Mouse (Mus musculus) liver, embryonic 13.5 days (tissue): Measurements from ENCODE around the gene Tmem235. TPM values are rescaled to one million over a fixed set of nuclear protein-coding genes. Genes with fewer than 3 reads are reported as not detected.
"Not testable (repeated sequence)": the region's sequence is repeated elsewhere in the genome, so short reads cannot be mapped to it uniquely, and the experiment has no call there.

ENCODE experiments used
- ATAC-seq: fragments of 200-750 bp; cut with Nextera tagmentation; 2 replicates; pipeline ENCODE4 v1.8.0; 2017; ENCODE audit warnings: low read depth, mild to moderate bottlenecking, moderate number of reproducible peaks, moderate library complexity
- DNase-seq: peaks from one replicate; pipeline ENCODE4 v3.0.0; 2022
- H3K27ac ChIP-seq: fragments of 300-500 bp; sonication (generic); 2 replicates; pipeline ENCODE4 v1.5.1; 2015; ENCODE audit warnings: moderate library complexity, mild to moderate bottlenecking, inconsistent platforms
- H3K27me3 ChIP-seq: fragments of 300-500 bp; sonication (generic); 2 replicates; pipeline ENCODE4 v1.6.1; 2015; ENCODE audit warnings: mild to moderate bottlenecking, inconsistent platforms
- H3K36me3 ChIP-seq: fragments of 300-500 bp; sonication (generic); 2 replicates; pipeline ENCODE4 v1.6.1; 2015; ENCODE audit warnings: mild to moderate bottlenecking, inconsistent platforms
- H3K4me1 ChIP-seq: fragments of 300-500 bp; sonication (generic); replicated peaks from 2 replicates; pipeline ENCODE4 v1.6.1; 2015; ENCODE audit warnings: inconsistent platforms
- H3K4me2 ChIP-seq: fragments of 300-500 bp; sonication (generic); 2 replicates; pipeline ENCODE4 v1.6.1; 2015; ENCODE audit warnings: inconsistent platforms, mild to moderate bottlenecking, moderate library complexity
- H3K4me3 ChIP-seq: fragments of 300-500 bp; sonication (generic); replicated peaks from 2 replicates; pipeline ENCODE4 v1.5.1; 2015; ENCODE audit warnings: mild to moderate bottlenecking, inconsistent platforms
- H3K9ac ChIP-seq: fragments of 300-500 bp; sonication (generic); 2 replicates; pipeline ENCODE4 v1.6.1; 2015; ENCODE audit warnings: mild to moderate bottlenecking, inconsistent platforms
- H3K9me3 ChIP-seq: fragments of 300-500 bp; sonication (generic); replicated peaks from 2 replicates; pipeline ENCODE4 v1.6.1; 2016; ENCODE audit warnings: inconsistent platforms
- WGBS: fragments of 180-500 bp; shearing (Covaris S2); methylation state at CpG from one replicate; pipeline ENCODE4 v1.1.7; 2015; ENCODE audit not compliant: insufficient replicate concordance; 5-methylcytosine and 5-hydroxymethylcytosine counted together
- polyA plus RNA-seq: library from polyadenylated mRNA; unstranded; fragments of >200 nt; fragmentation: Nextera tagmentation; extraction: Ambion mirVana; gene quantifications from 2 replicates; pipeline ENCODE4 v1.2.1, GENCODE M21; 2015

Tmem235 gene
- polyA plus RNA-seq, 1 experiment from 2014 or later = not detected

- Histone ChIP-seq H3K36me3 (0 out of 2 replicates have a peak, but pooled peaks cover 4% of the 10 kb centered on the region), H3K4me1 (peaks cover 98% of the 10 kb centered on the region), H3K9ac (peak overlapping the region; percentile 66), H3K27me3 (no peaks in the 10 kb centered on the region), H3K27ac (peak overlapping the region; percentile 87), H3K9me3 (no peaks in the 10 kb centered on the region), H3K4me3 (peak overlapping the region; percentile 57), H3K4me2 (peak overlapping the region; percentile 69)
- WGBS = 13% methylated on average over 28 of the region's 28 CpGs
- peak; percentile 80 for ATAC-seq
- peak; percentile 91 for DNase-seq
These were observed 28.2 kb upstream of the Tmem235 start for GRCm38 (mm10) chr11:117832086-117832969.

GRCm38 (mm10) chr11:117833509-117833908 is 27.0 kb upstream of the Tmem235 start:
- peaks cover 98% of the 10 kb centered on the region for H3K4me1 ChIP-seq
- H3K4me3 ChIP-seq, ATAC-seq, H3K27me3 ChIP-seq, H3K9me3 ChIP-seq, DNase-seq, H3K9ac ChIP-seq, H3K4me2 ChIP-seq, H3K36me3 ChIP-seq, H3K27ac ChIP-seq: not testable (repeated sequence)
- 77% methylated on average over 5 of the region's 6 CpGs for WGBS

GRCm38 (mm10) chr11:117834086-117834485 is 26.5 kb upstream of the Tmem235 start:
- peak overlapping the region; percentile 5 for H3K27ac ChIP-seq
- no peak for DNase-seq

GRCm38 (mm10) chr11:117836306-117836705 is 24.2 kb upstream of the Tmem235 start:
- 20% methylated on average over 13 of the region's 13 CpGs for WGBS
- no peak overlapping the region; the same call in 1 of the 2 replicates for H3K4me3 ChIP-seq
- no peaks in the 10 kb centered on the region for H3K27me3 ChIP-seq
- H3K36me3 ChIP-seq = 0 out of 2 replicates have a peak, but pooled peaks cover 4% of the 10 kb centered on the region
- 0 out of 2 replicates have a peak overlapping the region, but pooled peaks have one; percentile 26 for H3K9ac ChIP-seq
- peak overlapping the region; percentile 94 for H3K27ac ChIP-seq
- H3K9me3 ChIP-seq = no peaks in the 10 kb centered on the region
- H3K4me1 ChIP-seq = peaks cover 98% of the 10 kb centered on the region
- ATAC-seq (no peak), DNase-seq (peak; percentile 67)
- peak overlapping the region; percentile 51 for H3K4me2 ChIP-seq

More at GRCm38 (mm10) chr11:117834086-117834485, 26.5 kb upstream of the Tmem235 start:
- H3K4me2 ChIP-seq = no peak overlapping the region
- no peak overlapping the region for H3K9ac ChIP-seq
- 84% methylated on average over 8 of the region's 8 CpGs for WGBS
- H3K9me3 ChIP-seq = no peaks in the 10 kb centered on the region
- 0 out of 2 replicates have a peak, but pooled peaks cover 4% of the 10 kb centered on the region for H3K36me3 ChIP-seq
- H3K4me3 ChIP-seq = no peak overlapping the region
- peaks cover 98% of the 10 kb centered on the region for H3K4me1 ChIP-seq
- no peaks in the 10 kb centered on the region for H3K27me3 ChIP-seq
- ATAC-seq = no peak

DNA sequence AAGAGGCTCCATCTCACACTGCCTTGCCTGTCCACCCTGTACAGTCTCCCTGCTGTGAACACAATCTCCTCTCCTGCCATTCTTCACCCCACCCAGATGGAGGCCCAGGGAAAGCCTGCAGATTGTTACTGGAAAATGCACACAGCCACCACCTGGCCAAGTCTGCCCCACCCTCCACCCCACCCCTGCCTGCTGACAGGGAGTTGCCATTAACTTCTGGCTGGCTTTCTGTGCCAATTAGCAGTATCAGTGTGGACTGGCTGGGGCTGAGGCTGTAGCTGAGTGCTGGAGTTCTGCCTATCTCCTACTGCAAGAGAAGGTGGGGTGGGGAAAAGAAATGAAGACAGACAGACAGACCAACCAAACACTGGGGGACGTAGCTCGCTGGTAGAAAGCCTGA is 22.0 kb upstream of the Tmem235 start:
- Histone ChIP-seq H3K27ac (peak overlapping the region; percentile 94), H3K4me3 (peak overlapping the region; percentile 21; the same call in 1 of the 2 replicates), H3K36me3 (no peaks in the 10 kb centered on the region), H3K4me2 (peak overlapping the region; percentile 52), H3K9ac (peak overlapping the region; percentile 60), H3K27me3 (no peaks in the 10 kb centered on the region), H3K4me1 (peaks cover 78% of the 10 kb centered on the region), H3K9me3 (no peaks in the 10 kb centered on the region)
- peak; percentile 97 for ATAC-seq
- WGBS = 24% methylated on average over 2 of the region's 2 CpGs
- DNase-seq = peak; percentile 80

DNA sequence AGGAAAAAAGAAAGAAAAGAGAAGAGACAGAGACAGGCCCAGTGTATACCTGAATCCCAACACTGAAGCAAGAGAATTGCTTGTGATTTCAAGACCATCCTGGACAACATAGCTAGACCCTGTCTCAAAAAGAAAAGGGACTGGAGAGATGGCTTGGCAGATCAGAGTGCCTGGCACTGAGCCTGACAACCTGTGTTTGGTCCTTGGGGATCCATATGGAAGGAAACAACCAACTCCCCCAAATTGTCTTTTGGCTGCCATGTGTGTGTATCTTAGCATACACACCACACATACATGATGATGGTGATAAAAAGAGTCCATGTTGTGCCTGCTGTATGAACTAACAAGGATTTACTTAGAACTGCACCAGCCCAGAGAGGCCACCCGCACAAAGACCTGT is 21.5 kb upstream of the Tmem235 start:
- no peak for ATAC-seq
- Histone ChIP-seq H3K9ac (peak overlapping the region; percentile 60), H3K36me3 (no peaks in the 10 kb centered on the region), H3K27ac (peak overlapping the region; percentile 94), H3K4me1 (peaks cover 73% of the 10 kb centered on the region), H3K4me2 (peak overlapping the region; percentile 52), H3K9me3 (no peaks in the 10 kb centered on the region), H3K27me3 (no peaks in the 10 kb centered on the region), H3K4me3 (peak overlapping the region; percentile 21; the same call in 1 of the 2 replicates)
- no peak for DNase-seq
- WGBS = 25% methylated on average over 1 of the region's 1 CpGs

DNA sequence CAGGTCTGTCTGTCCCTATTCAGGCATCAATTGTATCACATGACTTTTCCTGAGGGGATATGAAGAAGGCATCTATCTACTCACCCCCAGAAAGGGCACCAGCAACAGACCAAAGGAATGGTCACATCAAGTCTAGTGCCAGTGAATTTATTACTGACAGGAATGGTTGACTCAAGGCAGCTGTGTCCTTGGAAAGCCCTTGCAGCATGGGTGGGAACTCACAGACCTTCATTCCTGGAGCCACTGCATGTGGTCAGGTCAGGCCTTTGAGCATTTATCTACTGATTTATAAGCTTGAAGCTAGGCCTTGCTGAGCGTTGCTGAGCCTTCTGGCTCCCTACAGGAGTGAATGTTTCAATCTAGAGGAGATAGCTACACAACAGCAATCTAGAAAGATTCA is 19.6 kb upstream of the Tmem235 start:
- ATAC-seq (no peak), DNase-seq (no peak)
- Histone ChIP-seq H3K9ac (peak overlapping the region; percentile 3; the same call in 1 of the 2 replicates), H3K27ac (peak overlapping the region; percentile 94), H3K27me3 (no peaks in the 10 kb centered on the region), H3K4me2 (no peak overlapping the region), H3K36me3 (no peaks in the 10 kb centered on the region), H3K9me3 (no peaks in the 10 kb centered on the region), H3K4me1 (peaks cover 67% of the 10 kb centered on the region), H3K4me3 (no peak overlapping the region)
- 56% methylated on average over 1 of the region's 1 CpGs for WGBS

GRCm38 (mm10) chr11:117843434-117843833 is 17.1 kb upstream of the Tmem235 start:
- H3K9ac ChIP-seq = no peak overlapping the region
- DNase-seq = no peak
- 78% methylated on average over 2 of the region's 2 CpGs for WGBS
- H3K9me3 ChIP-seq = no peaks in the 10 kb centered on the region
- H3K4me1 ChIP-seq = peaks cover 67% of the 10 kb centered on the region
- no peak for ATAC-seq
- no peak overlapping the region; the same call in 1 of the 2 replicates for H3K27ac ChIP-seq
- no peaks in the 10 kb centered on the region for H3K27me3 ChIP-seq
- H3K4me3 ChIP-seq = no peak overlapping the region
- no peaks in the 10 kb centered on the region for H3K36me3 ChIP-seq
- H3K4me2 ChIP-seq = no peak overlapping the region

DNA sequence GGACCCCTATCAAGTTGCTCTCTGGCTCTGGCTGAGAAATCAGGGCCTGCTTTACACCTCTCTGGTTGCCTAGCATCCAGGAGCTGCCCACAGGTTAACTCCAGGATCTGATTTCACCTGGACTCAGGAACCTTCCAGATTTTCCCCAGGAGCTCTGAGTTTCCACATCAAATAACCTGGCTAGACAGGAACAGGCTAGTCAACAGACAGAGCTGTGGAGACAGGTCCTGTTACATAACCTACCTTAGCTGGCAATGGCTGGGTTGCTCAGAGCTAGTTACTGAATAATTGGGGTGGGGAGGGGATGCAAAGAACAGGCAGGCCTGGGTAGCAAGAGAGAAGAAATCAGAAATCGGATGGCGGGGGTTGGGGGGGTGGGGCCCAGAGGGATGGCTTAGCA is 15.6 kb upstream of the Tmem235 start:
- peak overlapping the region; percentile 71 for H3K27ac ChIP-seq
- no peak for ATAC-seq
- 0 out of 2 replicates have a peak overlapping the region, but pooled peaks have one; percentile 17 for H3K9ac ChIP-seq
- H3K4me3 ChIP-seq = no peak overlapping the region
- H3K4me1 ChIP-seq = peaks cover 59% of the 10 kb centered on the region
- no peaks in the 10 kb centered on the region for H3K36me3 ChIP-seq
- H3K9me3 ChIP-seq = no peaks in the 10 kb centered on the region
- no peak overlapping the region for H3K4me2 ChIP-seq
- H3K27me3 ChIP-seq = no peaks in the 10 kb centered on the region
- DNase-seq = no peak
- 53% methylated on average over 2 of the region's 2 CpGs for WGBS

- no peak overlapping the region for H3K4me2 ChIP-seq
- H3K27me3 ChIP-seq = no peaks in the 10 kb centered on the region
- no peak for DNase-seq
- H3K4me3 ChIP-seq = no peak overlapping the region
- ATAC-seq = no peak
- H3K4me1 ChIP-seq = peaks cover 59% of the 10 kb centered on the region
- no peak overlapping the region; the same call in 1 of the 2 replicates for H3K27ac ChIP-seq
- no peak overlapping the region for H3K9ac ChIP-seq
- H3K9me3 ChIP-seq = no peaks in the 10 kb centered on the region
- WGBS = 65% methylated on average over 2 of the region's 2 CpGs
- peaks cover 5% of the 10 kb centered on the region for H3K36me3 ChIP-seq
These were observed 14.9 kb upstream of the Tmem235 start for GRCm38 (mm10) chr11:117845651-117846050.

- peak overlapping the region; percentile 94 for H3K27ac ChIP-seq
- 36% methylated on average over 5 of the region's 5 CpGs for WGBS
- H3K9me3 ChIP-seq = no peaks in the 10 kb centered on the region
- H3K4me1 ChIP-seq = peaks cover 61% of the 10 kb centered on the region
- 0 out of 2 replicates have a peak overlapping the region, but pooled peaks have one; percentile 36 for H3K9ac ChIP-seq
- no peaks in the 10 kb centered on the region for H3K27me3 ChIP-seq
- H3K36me3 ChIP-seq = peaks cover 13% of the 10 kb centered on the region
- DNase-seq (no peak), ATAC-seq (no peak)
- no peak overlapping the region for H3K4me2 ChIP-seq
- no peak overlapping the region for H3K4me3 ChIP-seq
These were observed 13.9 kb upstream of the Tmem235 start for GRCm38 (mm10) chr11:117846640-117847039.
